Mouse (Mus musculus): ENCODE measurements around the gene Mtmr1.

Mtmr1 gene

GRCm38 (mm10) chrX:71442916-71443315 lies 78.4 kb downstream of the Mtmr1 start:
- no peak for DNase-seq (ENCODE audit: low spot score in 2 of 2)

- DNase-seq (ENCODE audit: low spot score in 2 of 2), result no peak
These were observed 91.6 kb downstream of the Mtmr1 start for GRCm38 (mm10) chrX:71456078-71456737.

GRCm38 (mm10) chrX:71464138-71464826 lies 99.7 kb downstream of the Mtmr1 start:
- no peak for DNase-seq (ENCODE audit: low spot score in 2 of 2)

- DNase-seq (ENCODE audit: low spot score in 2 of 2), result no peak
These were observed 100.9 kb downstream of the Mtmr1 start for GRCm38 (mm10) chrX:71465417-71465816.

- DNase-seq (ENCODE audit: low spot score in 2 of 2), result no peak
These were observed 102.9 kb downstream of the Mtmr1 start for GRCm38 (mm10) chrX:71467491-71467890.

Measured in spleen, postnatal 4 days (tissue).